Comparison of ENCODE assay signal across 15 mouse cellular contexts in the genomic region with DNA sequence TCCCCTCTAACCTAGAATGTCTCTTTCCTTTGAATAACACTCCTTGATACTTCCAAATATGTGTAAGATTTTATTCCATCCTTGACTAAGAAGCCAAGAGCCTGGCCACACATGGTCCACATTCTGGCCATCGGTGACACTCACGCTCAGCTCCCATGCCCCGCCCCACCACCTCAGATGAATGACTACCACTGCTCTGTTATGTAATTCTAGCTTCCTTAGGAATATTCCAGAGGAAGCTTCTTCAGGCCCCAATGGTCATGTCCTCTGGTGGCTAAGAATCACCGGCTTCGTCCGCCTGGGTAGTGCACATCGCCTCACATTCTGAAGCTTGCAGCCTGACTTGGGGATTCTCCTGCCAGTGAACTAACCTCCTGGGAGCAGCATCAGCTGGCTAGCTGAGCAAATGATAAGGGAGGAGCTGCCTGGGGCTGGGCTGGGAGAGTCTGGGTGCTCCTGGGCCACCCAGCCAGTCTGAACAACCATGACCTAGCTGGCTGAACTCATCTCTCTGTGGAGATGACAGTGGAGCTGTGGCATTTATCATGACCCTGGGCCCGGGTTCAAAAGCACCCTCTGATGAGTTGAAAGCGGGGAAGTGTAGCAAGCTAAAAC.
DNase-seq lines count a peak whose midpoint lies in the region; ATAC-seq and TF ChIP-seq lines count a peak whose summit lies in the region.
"Had no signal": no experiment of that assay in that cellular context is flagged by ENCODE, and none has a peak within 500 bp of the region (broad histone marks: within the 10 kb centered on the region; RNA-seq: fewer than 3 reads in every experiment).

No protein-coding gene starts in this region.

- peak; percentile 27 for DNase-seq in adrenal gland, adult 2 months
- no peak for DNase-seq in adrenal gland, adult 18-20 months (ENCODE audit: low spot score in 2 of 2)
- peak; percentile 45 for DNase-seq in kidney, adult 11 months
- DNase-seq in gastrocnemius, adult 8-10 months (ENCODE audit: low spot score in 2 of 2), result peak; percentile 21 to 23
- DNase-seq in kidney, postnatal 25 days, result peak; percentile 46 to 71
- DNase-seq in urinary bladder, postnatal 10 days (ENCODE audit: low spot score), result no peak
- no peak for DNase-seq in stomach, postnatal 0 days (ENCODE audit: low spot score)
- DNase-seq: cerebellum, adult 9-10 months; thymus, postnatal 25 days had no signal

- H3K4me2 ChIP-seq in kidney, embryonic 15.5 days, result no peak overlapping the region
- H3K4me2 ChIP-seq in stomach, postnatal 0 days (replicated peaks; ENCODE audit: low read depth), result no peak overlapping the region
- H3K4me2 ChIP-seq: limb, embryonic 15.5 days had no signal

- no peak for TF ChIP-seq EP300 in stomach, postnatal 0 days (optimal IDR thresholded peaks at IDR 0.05)

- ATAC-seq in kidney, embryonic 15.5 days (replicated peaks; ENCODE audit: low FRiP score), result no peak
- ATAC-seq in stomach, postnatal 0 days (ENCODE audit: low FRiP score, low TSS enrichment), result no peak
- ATAC-seq: CD4-positive, CD25-positive, alpha-beta regulatory T cell, adult 4 months; hindbrain, embryonic 16.5 days; intestine, postnatal 0 days had no signal

- H3K4me1 ChIP-seq in kidney, embryonic 15.5 days, result no peaks in the 10 kb centered on the region
- no peaks in the 10 kb centered on the region for H3K4me1 ChIP-seq in stomach, postnatal 0 days (replicated peaks; ENCODE audit: control insufficient read depth, insufficient read depth)

- no peaks in the 10 kb centered on the region for H3K36me3 ChIP-seq in kidney, embryonic 15.5 days
- no peaks in the 10 kb centered on the region for H3K36me3 ChIP-seq in stomach, postnatal 0 days (ENCODE audit: control insufficient read depth, insufficient read depth, low read length)
- H3K36me3 ChIP-seq: G1E; limb, embryonic 15.5 days had no signal

- H3K9ac ChIP-seq in kidney, embryonic 15.5 days, result no peak overlapping the region
- H3K9ac ChIP-seq in stomach, postnatal 0 days (ENCODE audit: low read length), result no peak overlapping the region
- H3K9ac ChIP-seq: limb, embryonic 15.5 days had no signal

- no peak for TF ChIP-seq CTCF in stomach, postnatal 0 days (IDR thresholded peaks at IDR 0.05; ENCODE audit: low read depth)

- WGBS in kidney, embryonic 15.5 days, result 87% methylated on average over 9 of the region's 9 CpGs
- 90% methylated on average over 9 of the region's 9 CpGs for WGBS in stomach, postnatal 0 days

- H3K9me3 ChIP-seq in kidney, embryonic 15.5 days (replicated peaks), result no peaks in the 10 kb centered on the region
- no peaks in the 10 kb centered on the region for H3K9me3 ChIP-seq in stomach, postnatal 0 days (ENCODE audit: control insufficient read depth, low read length)
- H3K9me3 ChIP-seq: limb, embryonic 15.5 days had no signal

- no peak overlapping the region for H3K27ac ChIP-seq in kidney, embryonic 15.5 days
- no peak overlapping the region for H3K27ac ChIP-seq in stomach, postnatal 0 days (replicated peaks)
- H3K27ac ChIP-seq: limb, embryonic 15.5 days had no signal

- H3K4me3 ChIP-seq in kidney, embryonic 15.5 days (replicated peaks), result no peak overlapping the region
- no peak overlapping the region for H3K4me3 ChIP-seq in stomach, postnatal 0 days (ENCODE audit: low read depth, low read length)
- H3K4me3 ChIP-seq: limb, embryonic 15.5 days had no signal

- no peaks in the 10 kb centered on the region for H3K27me3 ChIP-seq in kidney, embryonic 15.5 days
- no peaks in the 10 kb centered on the region for H3K27me3 ChIP-seq in stomach, postnatal 0 days (ENCODE audit: control insufficient read depth, insufficient read depth, low read length)

Comparison
In these comparisons a context has a peak if more than half of its experiments do, and no peak if none do; other contexts are left out.
1. DNase-seq: peak in adrenal gland, adult 2 months (single experiment), kidney, adult 11 months (single experiment), gastrocnemius, adult 8-10 months (2 of 2) and kidney, postnatal 25 days (2 of 2); none in adrenal gland, adult 18-20 months (0 of 2), urinary bladder, postnatal 10 days (single experiment) and stomach, postnatal 0 days (single experiment).